Mouse (Mus musculus) liver, adult 2 months (tissue): Measurements from ENCODE around the gene Pcgf3.

Experiments
- CTCF ChIP-seq: fragments of 200-500 bp; IDR thresholded peaks from 2 replicates; pipeline ENCODE4 v1.5.1; 2011; ENCODE audit warnings: low read depth, low read length, control low read depth
- POLR2A ChIP-seq: fragments of 200-500 bp; IDR thresholded peaks from 2 replicates; pipeline ENCODE4 v1.6.1; 2011; ENCODE audit warnings: low read length, control low read depth; ENCODE audit not compliant: insufficient read depth; ENCODE audit errors: extremely low read depth

- TF ChIP-seq POLR2A: no peak
- TF ChIP-seq CTCF: no peak
These were observed 571 bp upstream of the Pcgf3 start for GRCm38 (mm10) chr5:108460461-108460860.
